Mouse (Mus musculus) bone marrow, adult 2 months (tissue): ENCODE data around the gene Cemip. TPM values are rescaled to one million over a fixed set of nuclear protein-coding genes. Genes with fewer than 3 reads are reported as not detected.
A peak's percentile ranks its signal among the peaks of the same experiment; 100 is the strongest.

Experiments
- H3K27ac ChIP-seq: fragments of 200-500 bp; 2 replicates; pipeline ENCODE4 v1.5.1; 2012; ENCODE audit warnings: low read depth, mild to moderate bottlenecking, control low read depth, inconsistent platforms, low read length; ENCODE audit not compliant: control insufficient read depth, poor library complexity, insufficient read depth
- H3K4me1 ChIP-seq: fragments of 200-500 bp; 2 replicates; pipeline ENCODE4 v1.6.1; 2011; ENCODE audit warnings: low read length; ENCODE audit not compliant: control insufficient read depth, insufficient read depth
- H3K4me3 ChIP-seq: fragments of 200-500 bp; replicated peaks from 2 replicates; pipeline ENCODE3; 2011; ENCODE audit warnings: mild to moderate bottlenecking, low read depth, low read length, control low read depth; ENCODE audit not compliant: control insufficient read depth
- CTCF ChIP-seq: fragments of 200-500 bp; IDR thresholded peaks from 2 replicates; pipeline ENCODE4 v1.5.1; 2011; ENCODE audit warnings: low read length, control low read depth; ENCODE audit not compliant: control insufficient read depth, insufficient read depth
- POLR2A ChIP-seq: fragments of 200-500 bp; IDR thresholded peaks from 2 replicates; pipeline ENCODE4 v1.6.1; 2011; ENCODE audit warnings: low read depth, mild to moderate bottlenecking, control low read depth, low read length, borderline replicate concordance; ENCODE audit not compliant: control insufficient read depth
- WGBS: fragments of 180-500 bp; shearing (Covaris S2); methylation state at CpG from one replicate; pipeline ENCODE4 v1.1.7; 2018; 5-methylcytosine and 5-hydroxymethylcytosine counted together
- polyA plus RNA-seq: library from polyadenylated mRNA; stranded (reverse); fragments of >200 nt; gene quantifications from 2 replicates; pipeline ENCODE4 v1.2.4, GENCODE M21; 2011; ENCODE audit warnings: low replicate concordance; ENCODE audit not compliant: missing spikeins, insufficient read depth, insufficient read length

Gene Cemip
- polyA plus RNA-seq, 1 experiment: 1.2 TPM

- Histone ChIP-seq H3K4me1 (no peaks in the 10 kb centered on the region), H3K27ac (no peak overlapping the region), H3K4me3 (no peak overlapping the region)
- 10% methylated on average over 3 of the region's 3 CpGs for WGBS
- TF ChIP-seq POLR2A (no peak), CTCF (no peak)
These were observed 181.5 kb downstream of the Cemip start for GRCm38 (mm10) chr7:83904831-83905230.

- TF ChIP-seq POLR2A (no peak), CTCF (no peak)
- H3K4me1 ChIP-seq: peaks cover 3% of the 10 kb centered on the region
- H3K27ac ChIP-seq: no peak overlapping the region
- 89% methylated on average over 5 of the region's 5 CpGs for WGBS
- no peak overlapping the region for H3K4me3 ChIP-seq
These were observed 183.8 kb downstream of the Cemip start for GRCm38 (mm10) chr7:83902296-83903145.

GRCm38 (mm10) chr7:83901425-83901824 is 184.9 kb downstream of the Cemip start:
- peaks cover 3% of the 10 kb centered on the region for H3K4me1 ChIP-seq
- H3K4me3 ChIP-seq: no peak overlapping the region
- TF ChIP-seq CTCF (no peak), POLR2A (no peak)
- no peak overlapping the region for H3K27ac ChIP-seq
- WGBS: 91% methylated on average over 4 of the region's 4 CpGs

- Histone ChIP-seq H3K27ac (no peak overlapping the region), H3K4me3 (no peak overlapping the region), H3K4me1 (peaks cover 3% of the 10 kb centered on the region)
- 90% methylated on average over 3 of the region's 3 CpGs for WGBS
- TF ChIP-seq POLR2A: no peak
These were observed 185.8 kb downstream of the Cemip start for GRCm38 (mm10) chr7:83900519-83900918.

- TF ChIP-seq POLR2A (no peak), CTCF (no peak)
- no peak overlapping the region for H3K4me3 ChIP-seq
- 57% methylated on average over 11 of the region's 11 CpGs for WGBS
- peak overlapping the region; percentile 40 for H3K27ac ChIP-seq
- H3K4me1 ChIP-seq: peaks cover 3% of the 10 kb centered on the region
These were observed 188.0 kb downstream of the Cemip start for GRCm38 (mm10) chr7:83898267-83898666.

GRCm38 (mm10) chr7:83896077-83896740 is 190.1 kb downstream of the Cemip start:
- Histone ChIP-seq H3K4me3 (no peak overlapping the region), H3K4me1 (peaks cover 3% of the 10 kb centered on the region)
- WGBS: 50% methylated on average over 5 of the region's 5 CpGs

GRCm38 (mm10) chr7:83894348-83894747 is 192.0 kb downstream of the Cemip start:
- TF ChIP-seq POLR2A (no peak), CTCF (no peak)
- Histone ChIP-seq H3K4me3 (no peak overlapping the region), H3K4me1 (peaks cover 3% of the 10 kb centered on the region), H3K27ac (no peak overlapping the region)
- 93% methylated on average over 1 of the region's 1 CpGs for WGBS

More at GRCm38 (mm10) chr7:83896077-83896740, 190.1 kb downstream of the Cemip start:
- no peak overlapping the region for H3K27ac ChIP-seq
- TF ChIP-seq CTCF: no peak
- TF ChIP-seq POLR2A: no peak

- TF ChIP-seq CTCF: no peak
- no peaks in the 10 kb centered on the region; the same call in 1 of the 2 replicates for H3K4me1 ChIP-seq
- WGBS: under 1% methylated on average over 21 of the region's 21 CpGs
These were observed 194.0 kb downstream of the Cemip start for GRCm38 (mm10) chr7:83892333-83892669.

More at GRCm38 (mm10) chr7:83892333-83892669, 194.0 kb downstream of the Cemip start:
- H3K4me3 ChIP-seq: peak overlapping the region; percentile 92
- H3K27ac ChIP-seq: peak overlapping the region; percentile 89
